Mouse (Mus musculus): ENCODE data around the gene Nrm.
"Not testable (repeated sequence)": the region's sequence is repeated elsewhere in the genome, so short reads cannot be mapped to it uniquely, and the experiment has no call there.

Nrm gene

DNA sequence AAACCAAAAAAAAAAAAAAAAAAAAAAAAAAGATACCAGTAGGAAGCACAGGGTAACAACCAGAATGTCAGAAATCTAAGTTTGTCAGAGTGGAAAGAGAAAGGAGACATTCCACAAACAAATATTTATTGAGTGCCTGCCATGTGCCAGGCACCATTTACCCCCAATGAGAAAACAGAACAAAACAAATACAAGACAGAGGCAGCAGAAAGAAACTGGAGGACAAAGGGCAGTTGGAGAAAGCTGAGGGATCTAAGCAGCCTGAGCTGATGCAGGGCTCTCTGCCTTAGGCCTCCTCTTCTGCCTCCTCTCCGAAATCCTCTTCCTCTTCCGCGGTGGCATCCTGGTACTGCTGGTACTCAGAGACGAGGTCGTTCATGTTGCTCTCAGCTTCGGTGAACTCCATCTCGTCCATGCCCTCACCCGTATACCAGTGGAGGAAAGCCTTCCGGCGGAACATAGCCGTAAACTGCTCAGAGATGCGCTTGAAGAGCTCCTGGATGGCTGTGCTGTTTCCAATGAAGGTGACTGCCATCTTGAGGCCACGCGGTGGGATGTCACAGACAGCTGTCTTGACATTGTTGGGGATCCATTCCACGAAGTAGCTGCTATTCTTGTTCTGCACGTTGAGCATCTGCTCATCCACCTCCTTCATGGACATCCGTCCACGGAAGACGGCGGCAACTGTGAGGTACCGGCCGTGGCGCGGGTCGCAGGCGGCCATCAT is 26.3 kb upstream of the Nrm start:
- DNase-seq (ENCODE audit: extremely low read depth, low read depth) = no peak

DNA sequence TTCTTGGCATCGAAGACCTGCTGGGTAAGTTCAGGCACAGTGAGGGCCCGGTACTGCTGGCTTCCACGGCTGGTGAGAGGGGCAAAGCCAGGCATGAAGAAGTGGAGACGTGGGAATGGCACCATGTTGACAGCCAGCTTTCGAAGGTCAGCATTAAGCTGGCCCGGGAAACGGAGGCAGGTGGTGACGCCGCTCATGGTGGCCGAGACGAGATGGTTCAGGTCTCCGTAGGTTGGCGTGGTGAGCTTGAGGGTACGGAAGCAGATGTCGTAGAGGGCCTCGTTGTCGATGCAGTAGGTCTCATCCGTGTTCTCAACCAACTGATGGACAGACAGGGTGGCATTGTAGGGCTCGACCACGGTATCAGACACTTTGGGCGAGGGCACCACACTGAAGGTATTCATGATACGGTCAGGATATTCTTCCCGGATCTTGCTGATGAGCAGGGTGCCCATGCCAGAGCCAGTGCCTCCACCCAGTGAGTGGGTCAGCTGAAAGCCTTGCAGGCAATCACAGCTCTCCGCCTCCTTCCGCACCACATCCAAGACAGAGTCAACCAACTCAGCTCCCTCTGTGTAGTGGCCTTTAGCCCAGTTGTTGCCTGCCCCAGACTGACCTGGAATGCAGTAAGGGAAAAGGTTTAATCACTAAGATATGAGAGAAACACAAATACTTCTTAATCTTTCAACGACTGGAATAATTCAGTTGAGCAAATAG is 25.5 kb upstream of the Nrm start:
- no peak for DNase-seq (ENCODE audit: extremely low read depth, low read depth)

DNA sequence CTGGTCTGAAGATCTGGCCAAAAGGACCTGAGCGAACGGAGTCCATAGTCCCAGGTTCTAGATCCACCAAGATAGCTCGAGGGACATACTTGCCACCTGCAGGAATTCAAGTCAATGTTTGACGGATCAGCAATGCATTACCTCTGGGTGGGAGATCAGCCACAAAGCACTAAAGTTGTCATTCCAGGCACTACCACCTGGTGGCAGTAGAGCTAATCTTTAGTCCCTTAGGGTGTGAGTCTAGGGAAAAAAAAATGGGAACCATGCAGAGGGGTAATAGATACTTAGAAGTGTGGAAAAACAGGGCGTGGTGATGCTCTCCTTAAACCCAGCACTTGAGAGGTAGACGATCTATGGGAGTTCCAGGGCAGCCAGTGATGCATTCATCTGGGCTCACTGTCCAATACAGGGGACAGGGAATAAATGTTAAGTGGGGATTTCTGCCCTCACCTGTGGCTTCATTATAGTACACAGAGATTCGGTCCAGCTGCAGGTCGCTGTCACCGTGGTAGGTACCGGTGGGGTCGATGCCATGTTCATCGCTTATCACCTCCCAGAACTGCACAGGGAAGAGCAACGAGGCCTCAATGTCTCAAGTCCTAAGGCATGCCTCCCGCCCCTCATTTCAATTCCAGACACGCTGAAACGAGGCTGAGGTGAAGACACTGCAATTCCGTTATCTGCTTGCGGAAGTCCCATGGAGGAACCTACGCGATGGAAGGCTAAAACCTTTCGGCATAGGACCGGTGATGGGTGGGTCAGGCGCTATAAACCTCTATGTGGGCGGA is 24.7 kb upstream of the Nrm start:
- DNase-seq (ENCODE audit: extremely low read depth, low read depth) = no peak

DNA sequence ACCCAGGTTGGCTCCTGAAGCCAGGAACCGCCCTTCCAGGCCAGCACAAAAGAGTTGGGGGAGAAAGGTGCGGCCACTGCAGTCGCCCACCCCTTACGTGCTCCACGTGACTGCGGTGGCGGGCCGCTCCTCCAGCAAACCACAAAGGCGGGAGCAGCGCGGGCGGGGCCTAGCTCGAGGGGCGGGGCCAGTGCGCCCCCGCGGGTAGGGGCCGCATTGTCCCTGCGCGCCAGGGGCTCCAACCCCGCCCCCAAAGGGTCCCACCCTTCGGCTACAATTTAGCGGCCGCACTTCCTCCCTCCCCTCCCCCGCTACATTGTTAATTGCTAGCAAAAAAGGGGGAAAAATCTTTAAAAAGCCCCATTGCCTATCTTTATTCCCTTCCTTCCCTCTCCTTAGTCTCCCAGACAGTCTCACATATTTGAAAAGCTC is 24.1 kb upstream of the Nrm start:
- no peak for DNase-seq (ENCODE audit: extremely low read depth, low read depth)

DNA sequence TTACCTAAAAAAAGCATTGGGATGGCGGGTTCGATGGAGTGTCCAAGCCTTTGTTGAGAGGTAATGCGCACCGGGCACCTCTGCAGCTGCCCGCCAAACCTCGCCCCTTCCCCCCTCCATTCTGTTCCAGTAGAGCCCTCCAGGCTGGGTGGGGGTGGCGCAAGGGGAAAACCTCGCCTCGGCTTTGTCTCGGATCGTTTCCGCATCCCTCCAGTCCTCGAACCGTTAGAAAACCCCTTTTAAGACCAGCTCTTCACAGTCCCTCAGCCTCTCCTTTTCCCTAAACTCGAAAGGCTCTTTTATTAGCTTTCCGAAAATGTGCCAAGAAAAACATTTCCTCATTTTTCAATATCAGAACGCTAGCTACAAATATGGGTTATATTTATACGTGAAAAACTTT is 23.6 kb upstream of the Nrm start:
- DNase-seq (ENCODE audit: extremely low read depth, low read depth) = no peak

DNA sequence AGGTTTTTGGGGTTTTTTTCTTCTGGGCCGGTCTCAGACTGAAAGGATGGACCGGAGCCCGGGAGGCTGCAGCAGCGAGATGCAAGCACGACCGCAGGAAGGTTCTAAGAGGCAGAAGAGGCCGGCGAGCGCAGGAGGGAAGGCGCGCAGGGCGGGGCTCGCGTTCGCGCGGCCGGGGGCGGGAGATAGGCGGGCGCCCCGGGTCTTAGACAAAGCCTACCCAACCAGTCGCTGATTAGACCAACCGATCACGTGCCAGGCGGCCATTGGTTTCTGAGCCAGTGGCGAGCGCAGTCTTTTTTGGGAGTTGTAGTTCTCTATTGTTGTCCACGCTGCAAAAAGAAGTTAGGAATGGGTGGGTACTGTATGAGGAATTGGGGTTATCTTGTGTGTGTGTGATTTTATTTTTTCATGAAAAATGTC is 23.0 kb upstream of the Nrm start, which contains the start of gene Tubb5:
Gene Tubb5, minus strand, starts transcription at position 185 of the 423 bp plus-strand sequence.
- DNase-seq (ENCODE audit: extremely low read depth, low read depth) = peak; percentile 98

DNA sequence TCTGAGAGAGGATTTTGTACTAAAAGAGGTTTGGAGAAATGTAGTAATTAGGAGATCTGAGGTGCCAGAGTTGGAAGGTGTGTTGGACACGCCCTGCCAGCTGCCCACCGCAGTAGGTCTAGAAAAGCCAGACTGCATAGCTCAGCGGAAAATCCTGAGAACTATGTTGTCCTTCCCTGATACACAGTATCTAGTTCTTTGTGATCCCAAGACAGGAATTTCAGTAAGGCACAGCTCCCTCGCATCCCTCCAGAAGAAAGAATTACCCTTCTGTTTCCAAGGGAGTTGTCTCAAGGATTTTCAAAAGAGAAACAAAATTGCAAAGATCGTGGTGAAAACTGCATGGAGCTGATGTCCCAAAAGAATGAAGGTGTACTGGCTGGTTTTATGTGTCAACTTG is 22.5 kb upstream of the Nrm start:
- DNase-seq (ENCODE audit: extremely low read depth, low read depth) = no peak

DNA sequence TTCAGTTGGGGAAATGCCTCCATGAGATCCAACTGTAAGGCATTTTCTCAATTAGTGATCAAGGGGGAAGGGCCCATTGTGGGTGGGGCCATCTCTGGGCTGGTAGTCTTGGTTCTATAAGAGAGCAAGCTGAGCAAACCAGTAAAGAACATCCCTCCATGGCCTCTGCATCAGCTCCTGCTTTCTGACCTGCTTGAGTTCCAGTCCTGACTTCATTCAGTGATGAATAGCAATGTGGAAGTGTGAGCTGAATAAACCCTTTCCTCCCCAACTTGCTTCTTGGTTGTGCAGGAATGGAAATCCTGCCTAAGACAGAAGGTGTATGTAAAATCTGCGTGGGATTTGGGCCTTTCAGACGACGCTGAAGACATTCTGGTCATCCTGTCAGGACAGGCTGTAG is 22.1 kb upstream of the Nrm start:
- DNase-seq (ENCODE audit: extremely low read depth, low read depth) = not testable (repeated sequence)

DNA sequence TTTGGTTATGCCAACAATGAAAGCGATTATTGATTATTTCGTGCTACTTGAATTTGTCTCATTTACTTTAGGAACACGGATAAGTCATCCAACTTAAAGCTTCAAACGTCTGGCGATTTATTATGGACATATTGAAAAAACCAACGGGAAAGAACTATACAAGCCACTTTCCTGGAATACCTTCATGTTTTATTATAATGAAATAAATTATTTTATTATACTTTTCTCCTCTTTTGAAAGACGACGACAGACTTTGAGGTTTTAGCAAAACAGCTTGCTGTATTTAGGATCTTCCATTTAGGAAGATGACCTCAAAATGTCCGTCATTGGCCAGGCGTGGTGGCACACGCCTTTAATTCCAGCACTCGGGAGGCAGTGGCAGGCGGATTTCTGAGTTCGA is 20.6 kb upstream of the Nrm start:
- no peak for DNase-seq (ENCODE audit: extremely low read depth, low read depth)

DNA sequence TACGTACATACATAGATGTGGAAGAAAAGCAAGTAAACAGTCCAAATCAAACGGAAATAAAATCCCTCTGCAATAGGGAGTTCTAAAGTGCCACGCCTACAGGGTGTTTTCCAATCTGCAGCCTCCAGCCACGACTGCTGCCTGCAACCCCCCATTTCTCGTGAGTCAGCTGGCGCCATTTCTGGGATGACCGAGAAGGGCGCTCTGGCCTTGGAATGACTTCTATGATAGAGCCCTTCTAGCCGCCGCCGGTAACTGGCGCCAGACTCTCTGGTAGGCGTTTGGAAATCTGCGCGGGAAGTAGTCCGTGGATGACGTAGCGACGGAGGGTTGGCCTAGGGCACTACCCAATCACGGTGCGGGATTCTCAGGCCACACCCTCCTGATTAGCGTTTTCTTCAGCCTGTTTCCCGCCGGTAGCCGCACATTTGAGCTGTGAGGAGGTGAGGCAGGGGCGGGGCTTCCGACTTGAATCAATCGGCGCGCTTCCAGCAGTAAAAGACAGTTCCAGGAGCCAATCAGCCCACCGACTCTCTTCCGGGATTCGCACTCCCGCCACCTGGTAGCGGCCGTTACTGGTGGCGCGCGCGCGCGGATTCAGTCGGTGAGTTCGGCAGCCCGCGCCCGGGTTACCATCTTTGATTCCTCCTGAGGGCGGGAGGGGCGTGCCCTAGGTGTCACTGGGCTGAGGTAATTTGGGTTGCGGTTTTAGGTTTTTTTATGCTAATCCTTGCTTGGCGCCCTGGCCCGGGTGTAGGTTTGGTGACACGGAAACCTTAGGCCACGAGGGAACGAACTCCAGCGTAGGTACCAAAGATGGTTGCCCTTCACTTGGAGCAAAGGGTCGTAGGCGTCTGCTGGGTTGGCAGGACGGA is 19.8 kb upstream of the Nrm start, which contains the start of gene Mdc1:
Gene Mdc1, plus strand, starts transcription at position 440 of the 875 bp plus-strand sequence.
- peak; percentile 99 for DNase-seq (ENCODE audit: extremely low read depth, low read depth)

DNA sequence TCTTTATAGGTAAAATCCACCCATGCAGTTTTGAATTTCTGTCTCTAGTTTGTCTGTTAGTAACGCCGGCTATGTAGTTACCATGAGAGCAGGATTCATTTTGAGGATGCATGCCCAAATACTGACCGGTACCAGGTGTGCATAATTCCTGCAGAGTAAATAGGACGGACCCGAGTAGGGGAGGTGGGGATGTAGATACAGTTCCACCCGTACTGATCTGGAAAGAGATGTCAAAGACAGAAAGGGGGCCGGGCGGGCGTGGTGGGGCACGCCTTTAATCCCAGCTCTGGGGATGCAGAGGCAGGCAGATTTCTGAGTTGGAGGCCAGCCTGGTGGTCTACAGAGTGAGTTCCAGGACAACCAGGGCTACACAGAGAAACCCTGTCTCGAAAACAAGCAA is 19.1 kb upstream of the Nrm start:
- DNase-seq (ENCODE audit: extremely low read depth, low read depth) = no peak

DNA sequence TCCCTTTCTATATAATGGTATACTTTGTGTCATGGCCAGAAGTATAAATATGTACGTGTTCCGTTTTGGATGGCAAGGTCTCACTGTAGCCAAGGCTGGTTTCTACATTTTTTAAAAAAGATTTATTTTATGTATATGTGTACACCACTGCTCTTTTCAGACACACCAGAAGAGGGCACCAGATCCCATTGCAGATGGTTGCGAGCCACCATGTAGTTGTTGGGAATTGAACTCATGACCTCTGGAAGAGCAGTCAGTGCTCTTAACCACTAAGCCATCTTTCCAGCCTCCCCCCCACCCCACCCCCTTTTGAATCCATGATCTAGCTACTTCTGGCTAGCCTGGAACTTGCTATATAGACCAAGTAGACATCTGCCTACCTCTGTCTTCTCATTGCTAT is 17.6 kb upstream of the Nrm start:
- DNase-seq (ENCODE audit: extremely low read depth, low read depth) = no peak

DNA sequence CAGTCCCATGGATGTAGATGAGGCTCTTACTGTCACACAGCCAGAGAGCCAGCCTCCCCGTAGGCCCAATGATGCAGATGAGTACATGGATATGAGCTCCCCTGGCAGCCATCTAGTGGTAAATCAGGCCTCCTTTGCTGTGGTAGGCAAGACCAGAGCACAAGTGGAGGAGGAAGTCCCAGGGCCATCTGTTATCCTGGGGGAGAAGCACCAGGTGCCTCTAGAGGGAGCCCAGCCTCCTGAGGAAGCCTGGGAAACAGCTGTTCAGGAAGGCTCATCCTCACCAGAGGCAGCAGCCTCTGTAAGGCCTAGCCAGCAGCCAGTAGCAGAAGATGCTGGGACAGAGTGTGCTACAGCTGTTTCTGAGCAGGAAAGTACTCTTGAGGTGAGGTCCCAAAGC is 13.0 kb upstream of the Nrm start:
- no peak for DNase-seq (ENCODE audit: extremely low read depth, low read depth)

DNA sequence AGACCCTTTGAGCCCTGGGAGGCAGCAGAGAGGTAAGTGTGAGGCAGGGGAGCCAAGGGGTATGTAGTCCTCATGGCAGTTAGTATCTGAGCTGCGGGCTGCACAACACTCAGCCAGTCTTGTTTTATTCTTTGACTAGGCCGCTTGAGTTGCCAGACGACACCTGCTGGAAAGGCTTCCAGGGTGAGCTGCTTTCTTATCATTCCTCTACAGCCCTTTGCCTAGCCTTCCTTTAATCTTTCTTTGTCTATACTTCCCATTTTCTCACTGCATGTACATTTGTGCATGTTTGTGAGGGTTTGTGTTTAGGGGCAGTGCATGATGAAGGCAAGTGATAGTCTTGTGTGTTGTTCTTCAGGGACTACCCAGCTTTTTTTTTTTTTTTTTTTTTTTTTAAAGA is 10.1 kb upstream of the Nrm start:
- peak; percentile 94 for DNase-seq (ENCODE audit: extremely low read depth, low read depth)

DNA sequence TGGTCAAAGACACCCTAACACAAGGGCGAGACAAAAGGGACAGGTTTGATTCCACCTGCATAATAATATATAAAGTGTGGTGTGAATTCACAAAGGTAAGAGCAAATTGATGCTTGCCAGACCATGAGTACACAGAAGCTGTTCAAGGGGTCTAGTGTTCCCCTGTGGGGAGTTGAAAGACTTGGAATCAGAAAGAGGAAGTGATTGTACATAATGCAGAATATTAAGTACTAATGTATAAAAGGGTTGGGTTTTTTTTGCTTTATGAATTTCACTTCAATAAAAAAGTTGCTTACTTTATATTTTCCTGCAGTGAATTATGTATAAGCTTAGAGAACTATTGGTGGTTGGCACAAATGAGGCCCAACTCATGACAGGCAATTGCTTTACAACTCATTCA is 1.7 kb upstream of the Nrm start:
- DNase-seq (ENCODE audit: extremely low read depth, low read depth) = no peak

DNA sequence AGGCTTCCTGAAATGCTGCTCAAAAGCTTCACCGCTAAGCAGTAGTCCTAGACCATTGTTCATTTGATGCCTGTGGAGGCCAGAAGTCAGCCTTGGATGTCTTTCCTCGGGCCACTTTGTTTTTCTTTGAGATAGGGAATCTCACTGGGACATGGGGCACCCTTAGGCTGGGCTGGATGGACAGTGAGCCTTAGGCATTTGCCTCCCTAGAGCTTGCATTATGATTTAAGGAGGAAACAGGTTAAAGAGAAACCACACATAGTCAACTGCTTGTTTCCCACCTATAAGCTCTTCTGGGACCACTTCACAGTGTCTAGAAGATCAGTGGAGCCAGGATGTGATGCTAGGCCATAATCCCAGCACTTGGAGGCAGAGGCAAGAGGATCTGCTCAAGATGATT is 1.3 kb upstream of the Nrm start:
- no peak for DNase-seq (ENCODE audit: extremely low read depth, low read depth)

DNA sequence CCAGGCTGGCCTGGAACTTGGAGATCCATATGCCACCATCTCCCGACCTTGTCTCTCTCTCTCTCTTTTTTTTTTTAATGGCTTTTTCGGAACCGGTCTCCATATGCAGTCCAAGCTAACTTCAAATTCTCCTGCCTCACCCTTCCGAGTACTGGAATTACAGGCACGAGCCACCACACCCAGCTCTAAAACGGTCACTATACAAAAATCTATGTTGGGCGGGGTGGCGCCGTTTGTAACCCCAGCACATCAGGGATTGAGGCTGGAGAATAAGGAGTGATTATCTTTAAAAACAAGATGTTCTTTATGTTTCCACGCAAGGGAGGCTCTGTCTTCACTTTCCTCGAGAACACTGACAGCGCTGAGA is 304 bp upstream of the Nrm start:
- DNase-seq (ENCODE audit: extremely low read depth, low read depth) = no peak

DNA sequence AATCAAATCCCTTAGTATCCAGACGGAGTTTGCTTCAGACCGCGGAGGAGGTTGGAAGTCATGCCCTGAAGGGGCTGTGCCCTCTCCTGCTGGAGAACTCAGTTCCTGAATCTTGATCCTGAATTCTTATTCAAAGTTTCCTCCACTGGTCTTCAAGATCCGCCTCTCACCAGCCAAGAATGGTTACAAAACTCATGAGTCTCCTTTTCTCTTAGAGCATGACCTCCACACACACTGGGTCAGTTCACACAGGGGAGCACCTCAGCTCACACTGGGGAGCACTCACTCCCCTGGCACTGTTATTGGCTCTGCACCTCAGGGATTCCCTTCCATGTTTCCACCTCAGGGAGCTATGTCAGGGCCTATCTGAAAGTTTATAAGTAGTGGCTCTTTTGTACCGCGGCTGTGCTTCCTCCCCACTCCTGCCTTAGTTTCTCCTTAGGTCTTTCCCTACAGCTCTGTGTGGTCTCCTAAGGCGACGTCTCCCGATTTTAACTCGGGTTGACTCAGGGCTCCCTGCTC is 3.8 kb downstream of the Nrm start:
- DNase-seq (ENCODE audit: extremely low read depth, low read depth) = no peak

DNA sequence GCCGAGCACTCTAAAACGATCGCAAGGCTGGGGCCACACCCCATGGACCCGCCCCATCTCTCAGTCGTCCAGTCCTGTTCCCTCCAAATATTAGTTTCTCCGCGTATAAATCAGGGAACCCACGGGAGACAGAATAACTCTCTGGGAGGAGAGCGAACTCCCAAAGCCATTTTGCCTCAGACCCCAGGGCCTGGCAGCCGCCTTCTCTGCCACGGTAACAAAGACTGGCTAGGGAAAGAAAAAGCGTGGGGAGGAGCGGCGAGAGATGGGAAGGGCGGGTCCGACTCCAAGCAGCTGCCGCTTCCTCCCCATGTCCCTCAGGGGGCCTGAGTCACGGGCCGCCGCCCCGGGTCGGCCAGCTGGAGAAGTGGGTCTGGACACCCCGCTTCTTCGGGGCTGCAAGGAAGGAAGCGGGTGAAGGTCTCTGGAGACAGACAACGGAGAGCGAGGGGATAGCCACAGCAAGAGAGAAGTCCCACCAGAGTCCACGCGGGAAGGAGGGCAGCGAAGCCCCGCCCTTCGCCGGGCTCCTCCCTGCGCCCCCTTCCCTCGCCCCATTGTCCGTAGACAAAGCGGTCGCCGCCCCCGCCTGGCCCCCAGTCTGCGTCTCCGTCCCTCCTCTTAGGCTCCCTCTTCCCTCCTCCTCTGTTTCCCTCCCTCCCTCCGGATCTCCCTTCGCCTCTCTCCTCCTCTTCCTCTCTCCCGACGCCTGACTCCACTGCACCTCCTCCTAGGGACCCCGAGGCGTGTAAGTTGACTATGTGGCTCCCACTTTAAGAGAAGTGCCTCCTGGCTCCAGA is 4.6 kb downstream of the Nrm start, which contains the start of gene Ppp1r18:
Gene Ppp1r18, plus strand, starts transcription at position 113 of the 800 bp plus-strand sequence.
- no peak for DNase-seq (ENCODE audit: extremely low read depth, low read depth)

DNA sequence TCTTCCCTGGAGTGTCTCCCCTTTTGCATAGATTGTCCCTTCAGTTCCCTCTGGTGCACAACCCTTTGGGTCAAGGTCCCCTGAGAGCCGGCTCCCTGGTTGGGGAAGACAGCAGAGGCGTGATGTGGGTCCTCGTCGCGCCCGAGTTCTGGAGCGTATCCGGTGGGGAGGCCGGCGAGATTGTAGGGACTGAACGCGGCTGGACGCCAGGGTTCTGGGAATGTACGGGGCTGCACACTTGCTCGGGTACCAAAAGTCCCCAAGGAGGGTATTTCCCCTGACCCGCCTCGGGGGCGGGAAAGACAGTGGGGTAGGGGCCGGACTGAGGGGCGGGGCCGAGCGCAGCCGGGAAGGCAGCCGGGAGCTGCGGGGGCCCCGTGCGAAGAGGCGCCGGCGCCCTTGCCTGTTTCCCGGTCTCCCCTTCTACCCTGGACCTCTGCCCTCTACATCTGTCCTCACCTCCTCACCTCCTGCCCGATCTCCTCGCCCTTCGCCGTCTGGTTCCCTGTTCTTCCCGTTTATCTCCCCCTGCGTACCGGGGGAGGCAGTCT is 5.2 kb downstream of the Nrm start:
- no peak for DNase-seq (ENCODE audit: extremely low read depth, low read depth)
